Mouse (Mus musculus) adrenal gland, adult 8-10 months (tissue): ENCODE data around the gene A830031A19Rik. TPM values are rescaled to one million over a fixed set of nuclear protein-coding genes. Genes with fewer than 3 reads are reported as not detected.

Experiments used
- DNase-seq: peaks from one replicate; pipeline ENCODE4 v3.0.0; 2022
- total RNA-seq, 4 experiments: library from RNA; stranded (reverse); gene quantifications; 2 replicates each; pipeline ENCODE4 v1.2.4; 2022

Gene A830031A19Rik
- total RNA-seq = not detected

GRCm38 (mm10) chr11:24074634-24075104, at the start of gene A830031A19Rik:
A830031A19Rik (minus strand) TSS chr11:24075054.
- DNase-seq = no peak

GRCm38 (mm10) chr11:24123991-24124390, 49.1 kb upstream of the A830031A19Rik start:
- no peak for DNase-seq

DNA sequence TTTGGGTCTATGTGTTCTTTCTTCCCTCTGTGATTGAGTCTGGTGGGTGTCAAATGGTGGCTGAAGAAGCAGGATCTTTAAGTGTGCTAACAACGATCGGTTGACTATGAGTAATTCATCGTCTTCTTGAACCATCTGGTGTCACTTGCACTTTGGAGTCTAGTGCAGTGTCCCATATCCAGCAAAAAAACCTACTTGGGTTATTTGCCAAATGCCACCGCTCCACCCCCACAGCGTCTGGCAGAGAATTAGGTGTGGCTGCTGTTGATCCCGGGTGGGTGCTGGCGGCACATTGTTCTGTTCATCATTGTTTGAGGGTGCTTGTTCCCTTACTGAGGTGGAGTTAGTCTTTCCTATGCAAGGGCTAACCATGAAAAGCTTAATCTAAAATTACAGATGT, 48.0 kb upstream of the A830031A19Rik start:
- no peak for DNase-seq

- no peak for DNase-seq
Measured at GRCm38 (mm10) chr11:24121136-24121535, 46.3 kb upstream of the A830031A19Rik start.

DNA sequence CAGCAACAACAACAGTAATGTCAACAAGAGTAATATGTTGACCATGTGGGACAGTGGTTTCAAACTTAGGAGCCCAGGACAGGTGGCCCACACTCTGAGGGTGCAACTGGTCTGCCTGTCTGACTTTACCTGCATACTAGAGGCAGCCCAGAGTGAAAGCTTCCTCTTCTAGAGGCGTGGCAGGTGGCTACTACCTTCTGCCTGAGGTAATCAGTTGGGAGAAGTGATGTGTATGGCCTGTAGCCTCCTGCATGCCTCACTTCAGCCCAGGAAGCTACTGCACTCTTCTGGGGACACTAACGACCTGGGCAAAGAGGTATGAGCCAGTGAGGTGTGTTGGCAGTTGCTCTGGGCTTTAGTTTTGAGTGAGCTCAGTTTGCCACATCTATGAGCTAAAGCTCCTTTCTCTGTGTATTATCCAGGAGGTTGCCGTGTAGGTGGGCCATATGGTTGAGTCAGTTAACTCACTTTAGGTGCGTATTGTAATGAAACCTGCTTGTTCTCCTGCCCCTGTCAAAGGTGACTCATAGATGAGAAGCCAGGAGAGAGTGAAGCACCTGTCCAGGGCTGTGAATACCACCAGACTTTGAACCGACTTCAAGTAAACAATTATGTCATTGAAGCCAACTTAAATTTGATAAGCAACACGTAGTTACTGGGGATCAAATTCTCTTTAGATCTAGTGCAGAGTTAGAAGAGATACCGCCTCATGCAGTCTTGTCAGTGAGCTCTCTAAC, 41.9 kb upstream of the A830031A19Rik start:
- no peak for DNase-seq

GRCm38 (mm10) chr11:24116041-24116440, 41.2 kb upstream of the A830031A19Rik start:
- DNase-seq = no peak

DNA sequence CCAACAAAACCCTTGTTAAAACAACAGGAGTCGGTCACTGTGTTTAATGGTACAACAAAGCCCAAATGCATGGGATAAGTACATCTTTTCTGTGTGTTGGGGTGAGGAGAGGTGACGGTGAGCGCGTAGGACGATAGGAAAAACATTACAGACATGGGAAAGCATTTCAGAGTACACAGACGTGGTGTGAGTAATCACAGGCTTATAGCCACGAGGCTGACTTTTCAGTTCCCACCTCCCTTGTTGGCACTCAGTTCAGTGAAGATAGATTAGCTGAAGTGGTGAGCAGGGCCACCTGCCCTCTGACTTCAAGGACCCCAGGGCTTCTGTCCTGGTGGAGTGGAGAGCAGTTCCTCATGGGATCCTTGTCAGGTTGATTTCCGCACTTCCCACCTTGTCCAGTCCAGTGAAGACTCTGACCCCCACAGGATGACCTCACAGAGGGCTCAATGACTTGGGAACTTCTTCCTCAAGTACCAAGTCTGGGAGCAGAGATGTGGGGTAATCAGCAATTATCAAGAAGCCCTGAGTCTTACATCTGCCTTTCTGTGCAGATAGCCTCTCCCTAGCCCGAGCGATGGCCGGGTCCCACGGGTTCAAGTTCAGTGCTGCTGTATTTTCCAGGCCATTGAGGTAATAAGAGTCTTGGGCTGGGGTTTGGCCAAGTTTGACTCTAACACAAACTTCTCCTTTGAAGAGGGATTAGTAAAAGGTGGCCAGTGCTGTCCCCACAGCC, 40.3 kb upstream of the A830031A19Rik start:
- no peak for DNase-seq

DNA sequence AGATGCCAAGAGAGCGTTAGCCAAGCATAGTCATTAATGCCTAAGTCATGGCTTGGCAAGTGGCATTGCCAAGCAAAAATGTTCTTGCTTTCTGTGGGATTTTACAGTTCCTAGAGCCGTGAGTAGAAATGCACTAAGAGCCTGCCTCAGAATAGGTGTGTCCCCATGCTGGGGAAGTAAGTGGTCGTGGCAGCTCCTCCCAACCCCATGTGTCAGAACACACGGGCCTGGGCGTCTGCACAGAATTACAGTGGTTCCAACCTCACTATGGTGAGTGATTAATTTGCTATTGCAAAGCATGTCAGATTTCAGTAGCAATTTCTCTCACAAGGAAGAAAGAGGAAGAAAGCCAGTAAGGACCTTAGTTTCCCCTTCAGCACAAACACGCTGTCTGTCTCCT, 36.9 kb upstream of the A830031A19Rik start:
- no peak for DNase-seq

- no peak for DNase-seq
Measured at GRCm38 (mm10) chr11:24110113-24110512, 35.3 kb upstream of the A830031A19Rik start.

DNA sequence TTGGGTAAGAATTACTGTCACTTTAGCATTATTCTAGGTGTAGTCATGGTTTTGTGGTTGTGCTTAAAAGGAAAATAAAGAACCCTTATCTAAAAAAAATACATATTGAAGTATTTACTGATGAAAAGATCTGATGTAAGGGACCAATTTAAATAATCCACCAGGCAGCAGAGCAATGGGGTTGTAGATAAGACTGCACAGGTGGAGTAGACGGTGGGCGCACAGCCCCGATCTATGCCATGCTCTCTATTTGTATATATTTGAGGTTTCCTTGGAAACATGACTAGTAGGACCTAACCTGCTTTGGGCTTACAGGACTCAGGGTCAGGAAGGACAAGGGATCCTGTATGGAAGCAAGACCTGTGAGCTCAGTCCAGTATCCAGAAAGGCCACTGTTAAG, 34.5 kb upstream of the A830031A19Rik start:
- no peak for DNase-seq

- no peak for DNase-seq
Measured at GRCm38 (mm10) chr11:24108974-24109373, 34.1 kb upstream of the A830031A19Rik start.

- no peak for DNase-seq
Measured at GRCm38 (mm10) chr11:24107414-24107813, 32.6 kb upstream of the A830031A19Rik start.

GRCm38 (mm10) chr11:24103128-24103742, 28.4 kb upstream of the A830031A19Rik start:
- DNase-seq = no peak

- DNase-seq = no peak
Measured at GRCm38 (mm10) chr11:24102372-24102771, 27.5 kb upstream of the A830031A19Rik start.

DNA sequence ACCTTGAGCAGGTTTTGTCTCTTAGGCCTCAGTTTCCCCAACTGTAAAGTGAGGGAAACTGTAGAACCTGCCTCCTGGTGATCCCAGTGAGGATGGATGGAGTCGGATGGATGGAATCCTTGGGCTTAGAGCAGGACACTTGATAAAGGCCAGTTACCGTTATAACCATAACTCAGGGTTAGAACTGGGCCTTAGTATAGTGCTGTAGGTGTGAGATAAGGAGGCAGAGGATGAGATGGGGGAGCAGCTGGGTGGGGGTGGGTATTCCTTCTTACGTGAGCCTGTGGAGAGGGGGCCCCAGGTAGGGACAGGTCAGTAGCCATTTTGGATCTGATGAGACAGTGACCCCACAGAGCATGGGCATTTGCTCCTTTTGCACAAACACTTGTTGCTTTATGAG, 26.8 kb upstream of the A830031A19Rik start:
- no peak for DNase-seq

- DNase-seq = no peak
Measured at GRCm38 (mm10) chr11:24100449-24101070, 25.7 kb upstream of the A830031A19Rik start.

DNA sequence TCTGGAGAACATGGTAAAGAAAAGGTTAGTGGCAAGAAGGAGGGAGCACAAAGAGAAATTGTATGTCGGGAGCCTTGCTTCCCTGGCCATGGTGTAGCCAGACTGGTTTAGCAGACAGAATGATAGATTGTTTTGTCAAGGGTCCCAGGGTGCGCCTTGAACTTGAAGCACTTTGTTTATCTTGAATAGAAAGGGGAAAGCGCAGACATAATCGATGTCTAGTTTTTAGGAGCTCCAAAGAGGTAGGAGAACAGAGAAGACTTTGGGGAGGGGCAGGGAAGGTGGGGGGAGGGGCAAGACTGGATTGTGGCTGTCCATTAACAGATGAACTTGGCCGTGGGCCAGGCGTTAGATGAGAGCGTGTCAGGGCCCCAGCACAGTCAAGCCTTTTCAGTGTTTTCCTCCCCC, 25.0 kb upstream of the A830031A19Rik start:
- no peak for DNase-seq

DNA sequence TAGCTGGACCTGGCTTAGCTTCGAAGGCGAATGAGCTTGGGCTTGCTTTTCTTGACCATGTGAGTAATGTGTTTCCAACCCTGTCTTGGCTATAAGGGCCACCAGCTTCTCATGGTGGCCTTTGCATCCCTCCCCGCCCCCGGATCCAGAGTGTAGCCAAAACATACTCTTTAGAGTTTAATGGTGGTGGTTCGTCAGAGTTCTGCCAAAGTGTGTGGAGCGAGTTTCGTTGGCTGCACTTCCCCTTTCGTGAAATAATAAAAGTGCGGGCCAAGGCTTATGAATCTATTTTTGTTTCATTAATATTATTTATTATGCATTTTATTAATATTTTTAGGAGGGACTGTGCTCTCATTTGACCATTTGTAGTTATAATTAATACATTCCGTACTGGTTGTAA, 24.4 kb upstream of the A830031A19Rik start:
- DNase-seq = no peak

DNA sequence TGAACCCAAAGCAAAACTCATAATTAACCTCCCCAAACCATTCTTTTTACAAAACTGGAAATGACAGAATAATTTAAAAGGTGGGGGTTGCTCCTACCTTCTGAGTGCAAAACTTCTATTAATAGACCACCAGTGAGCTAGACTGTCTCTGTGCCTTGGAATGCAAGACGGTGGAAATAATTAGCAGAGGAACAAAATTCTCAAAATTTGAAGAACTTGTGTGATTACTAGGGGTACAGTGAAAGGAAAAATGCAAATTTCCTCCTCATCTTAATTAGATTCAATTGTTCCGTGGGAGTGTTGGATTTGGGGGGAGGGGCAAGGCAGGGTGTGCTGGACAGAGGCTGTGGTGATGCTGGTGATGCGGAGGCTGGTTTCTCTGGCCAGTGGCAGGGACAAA, 23.8 kb upstream of the A830031A19Rik start:
- no peak for DNase-seq

DNA sequence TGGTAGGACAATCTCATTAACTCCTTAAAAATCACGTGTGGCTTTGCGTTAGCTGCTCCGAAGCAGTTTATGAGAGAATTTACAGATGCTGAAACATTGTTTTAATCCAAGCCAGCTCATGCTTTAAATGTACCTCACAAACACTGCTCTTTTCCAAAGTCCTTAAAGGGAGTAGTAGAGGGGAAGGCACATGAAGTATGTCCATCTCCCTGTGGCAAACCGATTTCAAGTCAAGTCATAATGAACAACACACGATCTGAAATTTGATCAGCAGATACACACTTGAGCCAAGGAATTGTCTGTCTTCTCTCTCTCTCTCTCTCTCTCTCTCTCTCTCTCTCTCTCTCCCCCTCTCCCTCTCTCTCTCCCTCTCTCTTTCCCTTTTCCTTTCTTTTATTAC, 23.2 kb upstream of the A830031A19Rik start:
- no peak for DNase-seq

DNA sequence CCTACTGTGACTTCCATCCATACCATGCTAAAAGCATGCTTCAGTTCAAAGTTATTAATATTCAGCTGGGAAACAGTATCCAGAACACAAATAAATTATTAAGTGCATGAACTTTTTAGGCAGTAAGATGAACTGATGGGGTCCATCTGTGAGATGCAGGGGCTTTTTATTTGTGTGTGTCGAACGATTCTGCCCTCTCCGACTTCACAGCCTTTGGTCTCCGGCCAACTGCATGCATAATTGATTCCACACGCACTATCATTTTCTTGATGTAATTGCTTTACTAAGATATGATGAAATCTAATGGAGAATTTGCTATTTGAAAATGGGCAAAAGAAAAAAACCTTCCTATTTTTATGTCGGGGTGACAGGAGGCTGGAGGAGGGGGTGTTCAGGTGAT, 22.2 kb upstream of the A830031A19Rik start:
- DNase-seq = no peak

- no peak for DNase-seq
Measured at GRCm38 (mm10) chr11:24096483-24096882, 21.6 kb upstream of the A830031A19Rik start.
